Mouse (Mus musculus): ENCODE data around the gene Myog. TPM values are rescaled to one million over a fixed set of nuclear protein-coding genes. Genes with fewer than 3 reads are reported as not detected.
A peak's percentile ranks its signal among the peaks of the same experiment; 100 is the strongest.
"Not testable (repeated sequence)": the region's sequence is repeated elsewhere in the genome, so short reads cannot be mapped to it uniquely, and the experiment has no call there.

Myog gene
- not detected for total RNA-seq (2021)
- long read RNA-seq, experiment 1, result 0 reads
- long read RNA-seq, experiment 2, result 0 reads

DNA sequence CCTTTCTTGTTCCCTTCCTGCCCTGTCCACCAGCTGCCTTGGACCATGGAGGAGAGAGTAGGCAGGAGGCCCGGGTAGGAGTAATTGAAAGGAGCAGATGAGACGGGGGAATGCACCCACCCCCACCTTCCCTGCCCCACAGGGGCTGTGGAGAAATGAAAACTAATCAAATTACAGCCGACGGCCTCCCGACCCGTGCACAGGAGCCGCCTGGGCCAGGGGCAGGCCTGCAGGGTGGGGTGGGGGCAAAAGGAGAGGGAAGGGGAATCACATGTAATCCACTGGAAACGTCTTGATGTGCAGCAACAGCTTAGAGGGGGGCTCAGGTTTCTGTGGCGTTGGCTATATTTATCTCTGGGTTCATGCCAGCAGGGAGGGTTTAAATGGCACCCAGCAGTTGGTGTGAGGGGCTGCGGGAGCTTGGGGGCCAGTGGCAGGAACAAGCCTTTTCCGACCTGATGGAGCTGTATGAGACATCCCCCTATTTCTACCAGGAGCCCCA lies at the start of gene Myog:
Myog (plus strand) TSS at position 392 of the 502 bp plus-strand sequence.
- no peak for DNase-seq

DNA sequence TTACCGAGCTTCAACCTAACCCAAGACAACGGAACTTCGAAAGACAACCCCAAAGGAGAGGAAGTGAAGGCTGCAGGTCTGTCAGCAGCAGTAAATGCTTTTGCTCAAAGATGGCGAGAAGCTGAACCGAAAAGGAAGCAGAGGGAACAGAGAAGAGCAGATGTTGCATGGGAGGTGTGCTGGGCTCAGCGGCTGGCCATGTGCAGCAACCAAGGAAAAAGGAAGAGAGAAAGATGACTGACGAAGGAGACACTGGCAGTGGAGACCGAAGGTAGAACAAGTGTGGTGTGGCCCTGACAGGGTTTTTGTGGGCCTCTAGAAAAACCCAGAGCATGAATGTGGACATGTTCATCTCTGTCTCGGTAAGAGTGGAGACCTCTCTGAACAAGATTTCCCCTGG lies 49.1 kb upstream of the Myog start:
- DNase-seq, result no peak

DNA sequence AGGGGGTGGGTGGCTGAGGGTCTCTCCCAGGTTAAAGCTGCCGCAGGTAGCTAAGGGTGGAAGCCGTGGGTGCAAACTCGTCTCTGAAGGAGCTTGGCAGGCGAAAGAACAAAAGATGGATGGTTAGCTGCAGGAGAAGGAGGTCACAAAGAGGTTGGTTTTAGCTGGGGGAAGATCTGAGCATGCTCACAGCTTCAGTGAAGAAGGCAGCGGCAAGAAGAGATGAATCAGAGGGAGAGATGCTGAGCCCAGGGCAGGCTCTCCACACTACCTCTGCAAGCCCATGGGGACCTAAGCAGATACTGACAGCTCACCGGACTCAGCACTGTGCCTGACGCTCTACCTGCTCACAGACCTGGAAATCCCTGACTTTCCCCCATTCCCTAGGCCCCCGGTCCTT lies 48.5 kb upstream of the Myog start:
- DNase-seq, result no peak

DNA sequence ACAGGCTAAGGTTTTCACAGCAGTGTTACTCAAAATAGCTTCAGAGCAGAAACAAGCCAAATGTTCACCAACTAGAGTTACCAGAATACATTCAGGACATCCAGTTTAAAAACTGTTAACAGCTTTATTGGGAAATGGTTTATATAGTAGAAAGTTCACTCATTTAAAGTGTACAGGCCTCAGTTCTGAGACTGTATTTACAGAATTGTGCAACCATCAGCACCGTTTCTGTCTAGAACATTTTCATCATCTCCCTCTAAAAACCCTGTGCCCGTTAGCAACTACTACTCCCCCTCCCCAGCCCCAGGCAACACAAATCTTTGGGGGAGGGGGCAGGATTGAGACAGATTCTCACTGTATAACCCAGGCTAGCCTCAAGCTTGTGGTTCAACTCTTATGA lies 47.5 kb upstream of the Myog start:
- DNase-seq, result no peak

DNA sequence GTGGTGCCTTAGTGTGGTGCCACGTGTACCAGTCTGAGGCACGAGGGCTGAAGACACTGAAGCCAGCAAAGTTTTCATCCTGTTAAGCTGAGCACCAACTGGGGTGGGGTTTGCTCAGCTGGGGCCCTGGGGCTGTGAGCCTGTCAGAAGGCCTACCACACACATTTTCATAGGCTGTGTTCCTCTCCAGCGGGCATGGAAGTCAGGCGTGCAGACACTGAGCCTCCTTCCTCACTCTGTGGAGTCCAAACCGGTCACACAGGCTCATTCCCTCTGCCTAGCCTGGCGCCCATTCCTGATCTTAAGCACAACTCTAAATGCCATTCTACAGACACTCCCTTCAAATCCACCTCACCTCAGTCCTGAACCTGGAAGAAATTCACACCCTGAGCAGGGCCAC lies 46.3 kb upstream of the Myog start:
- DNase-seq, result no peak

DNA sequence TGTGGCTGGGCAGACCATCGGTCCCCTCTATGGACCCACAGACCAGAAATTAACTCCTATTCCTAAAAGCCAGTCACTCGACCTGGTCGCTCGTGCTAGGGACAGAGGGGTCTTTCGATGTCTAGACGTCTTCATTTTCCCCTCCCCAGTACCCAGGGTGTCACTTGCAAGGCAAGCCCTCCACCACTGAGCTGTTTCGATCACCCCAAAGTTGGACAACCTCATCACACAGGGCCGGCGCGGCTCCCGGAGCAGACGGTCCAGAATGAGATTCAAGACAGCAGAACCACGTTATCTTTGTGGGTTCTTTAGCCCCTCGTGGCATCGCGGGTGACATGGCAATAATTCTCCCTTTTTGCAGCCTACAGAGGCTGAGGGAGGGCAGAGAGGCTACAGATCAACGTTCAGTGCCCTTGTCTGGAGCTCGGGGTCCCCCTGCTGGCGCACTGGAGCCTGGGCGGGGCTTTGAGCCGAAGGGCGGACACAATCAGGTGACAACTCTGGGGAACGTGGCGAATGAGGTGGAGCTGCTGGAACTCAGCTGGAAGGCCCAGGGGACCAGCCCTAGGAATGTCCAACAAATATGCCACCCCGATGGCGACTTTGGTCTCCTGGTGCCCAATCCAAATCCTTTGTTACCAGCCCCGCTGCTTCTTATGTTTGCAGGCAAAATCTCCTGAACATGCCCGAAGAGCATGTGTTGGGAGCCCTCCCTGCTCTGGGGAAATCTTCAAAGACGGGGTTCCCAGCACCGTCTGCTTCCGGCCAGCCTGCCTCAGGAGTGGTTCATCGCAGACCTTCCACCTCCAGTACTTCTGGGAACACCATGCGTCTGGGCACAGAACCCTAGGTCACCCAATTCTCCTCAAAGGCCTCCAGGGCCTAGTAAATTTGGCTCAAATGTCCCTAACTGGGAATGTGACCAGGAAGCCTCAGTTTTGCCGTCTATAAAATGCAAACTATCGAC lies 45.6 kb upstream of the Myog start:
- peak; percentile 87 to 96 for DNase-seq

DNA sequence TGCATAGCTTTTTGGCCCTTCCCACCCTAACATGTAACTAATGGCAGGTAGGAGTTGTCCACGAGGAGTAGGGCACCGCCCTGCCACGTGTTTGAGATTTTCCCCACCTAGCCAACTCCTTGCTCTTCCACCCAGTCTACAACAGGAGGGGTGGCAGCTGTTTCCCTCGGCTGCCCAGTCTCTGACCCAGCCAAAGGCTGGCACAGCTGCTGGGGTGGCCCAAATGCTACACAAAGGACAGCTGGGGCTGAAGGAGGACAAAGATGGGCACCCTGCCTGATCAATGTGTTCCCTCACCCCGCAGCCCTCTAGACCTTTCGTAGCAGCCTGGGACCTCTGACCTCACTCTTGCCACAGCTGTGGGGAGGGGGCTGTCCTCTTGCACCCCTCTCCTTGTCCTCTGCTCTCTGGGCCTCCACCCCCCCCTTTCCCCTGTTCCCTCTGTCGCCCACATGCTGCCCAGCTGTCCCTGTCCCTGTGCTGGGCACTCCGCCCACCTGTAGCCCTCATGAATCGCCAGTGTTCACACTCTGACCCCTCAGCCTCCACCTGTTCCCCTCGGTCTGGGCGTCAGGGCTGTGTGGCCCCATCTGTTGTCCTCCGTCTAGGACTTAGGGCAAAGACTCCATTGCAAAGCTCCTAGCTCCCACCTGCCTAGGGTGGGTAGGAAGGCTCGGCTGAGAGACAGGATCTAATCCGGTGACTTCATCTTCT lies 44.6 kb upstream of the Myog start:
- DNase-seq, result no peak

DNA sequence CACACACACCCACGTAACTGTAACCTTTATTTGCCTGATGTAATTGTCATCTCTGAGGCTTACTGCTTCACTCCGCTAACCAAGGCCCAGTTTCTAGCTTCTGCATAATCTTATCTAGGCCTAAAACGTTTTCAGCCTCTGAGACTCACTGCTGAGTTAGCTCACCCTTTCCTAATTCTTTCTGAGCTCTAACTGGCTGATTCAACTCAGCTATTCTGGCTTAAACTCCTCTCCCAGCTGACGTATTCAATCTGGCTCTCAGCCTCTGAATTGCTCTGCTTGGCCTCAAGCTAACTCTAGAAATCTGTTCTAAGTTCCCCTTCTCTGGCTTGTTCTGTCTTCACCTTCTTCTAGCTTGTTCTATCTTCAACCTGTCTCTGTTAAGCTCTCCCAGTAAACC lies 43.2 kb upstream of the Myog start:
- peak; percentile 60 to 65 for DNase-seq

DNA sequence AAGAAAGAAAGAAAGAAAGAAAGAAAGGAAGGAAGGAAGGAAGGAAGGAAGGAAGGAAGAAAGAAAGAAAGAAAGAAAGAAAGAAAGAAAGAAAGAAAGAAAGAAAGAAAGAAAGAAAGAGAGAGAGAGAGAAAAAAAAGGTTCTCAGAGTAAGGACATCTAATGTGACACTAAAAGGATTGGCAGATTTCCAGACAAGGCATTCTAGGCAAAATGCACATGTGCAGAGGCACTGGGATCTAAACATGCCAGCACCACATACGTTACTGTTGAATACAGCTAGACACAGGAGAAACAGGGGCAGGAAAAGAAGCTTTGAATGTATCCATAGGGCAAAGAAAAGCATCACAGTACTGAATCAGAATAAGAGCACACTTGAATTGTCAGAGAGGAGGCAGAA lies 40.1 kb upstream of the Myog start:
- not testable (repeated sequence) for DNase-seq

DNA sequence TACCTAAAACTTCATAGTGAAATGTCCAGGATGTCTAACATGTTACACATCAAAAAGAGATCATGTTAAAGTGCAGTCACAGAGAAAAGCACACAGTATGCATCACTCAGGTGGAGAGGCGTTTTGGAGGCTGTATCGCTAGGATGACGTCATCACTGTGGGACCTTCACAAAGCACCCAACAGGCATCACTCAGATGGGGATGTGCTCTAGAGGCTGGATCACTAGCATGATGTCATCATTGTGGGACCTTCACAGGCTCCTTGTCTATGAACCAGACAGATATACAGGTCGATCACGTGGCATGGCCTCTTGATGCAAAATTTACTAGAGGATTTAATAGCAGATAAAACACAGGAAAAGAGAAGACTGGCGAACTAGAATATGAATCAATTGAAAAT lies 25.4 kb upstream of the Myog start:
- DNase-seq, result no peak

DNA sequence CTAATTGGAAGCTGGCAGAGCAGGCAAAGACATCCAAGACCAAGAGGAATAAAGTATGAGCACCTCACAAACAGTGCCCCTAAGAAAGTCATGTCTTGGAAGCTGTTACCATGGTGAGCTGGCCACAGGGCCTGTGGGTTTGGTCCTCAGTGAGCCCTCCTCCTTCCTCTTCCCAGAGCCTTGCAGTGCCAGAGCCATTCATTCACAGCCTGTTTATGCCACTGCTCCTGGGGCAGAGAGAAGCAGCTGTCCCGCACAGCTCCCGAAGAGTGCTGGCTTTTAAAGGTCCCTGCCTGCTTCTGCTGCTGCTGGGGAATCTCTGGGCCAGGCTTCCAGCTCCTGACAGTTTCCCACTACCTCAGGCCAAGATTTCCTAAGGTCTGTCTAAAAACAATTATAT lies 24.0 kb upstream of the Myog start:
- DNase-seq, result no peak

DNA sequence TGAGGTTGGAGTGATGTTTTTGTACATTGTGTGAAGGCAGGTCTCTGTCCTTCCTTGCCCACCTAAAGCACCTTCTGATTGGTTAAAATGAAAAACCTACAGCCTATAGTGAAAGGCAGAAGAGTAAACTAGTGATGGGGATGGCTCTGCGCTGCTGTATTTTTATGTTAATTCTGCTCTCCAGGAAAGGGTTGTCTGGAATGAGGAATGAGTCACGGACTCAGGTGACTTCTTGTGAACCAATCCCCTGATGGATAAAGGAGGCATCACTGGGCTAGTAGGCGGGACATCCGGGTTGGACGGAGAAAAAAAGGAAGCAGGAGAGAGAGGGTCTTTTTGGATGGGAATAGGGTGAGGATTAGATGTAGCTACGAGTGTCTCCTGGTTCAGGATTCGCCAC lies 19.8 kb upstream of the Myog start:
- no peak for DNase-seq

DNA sequence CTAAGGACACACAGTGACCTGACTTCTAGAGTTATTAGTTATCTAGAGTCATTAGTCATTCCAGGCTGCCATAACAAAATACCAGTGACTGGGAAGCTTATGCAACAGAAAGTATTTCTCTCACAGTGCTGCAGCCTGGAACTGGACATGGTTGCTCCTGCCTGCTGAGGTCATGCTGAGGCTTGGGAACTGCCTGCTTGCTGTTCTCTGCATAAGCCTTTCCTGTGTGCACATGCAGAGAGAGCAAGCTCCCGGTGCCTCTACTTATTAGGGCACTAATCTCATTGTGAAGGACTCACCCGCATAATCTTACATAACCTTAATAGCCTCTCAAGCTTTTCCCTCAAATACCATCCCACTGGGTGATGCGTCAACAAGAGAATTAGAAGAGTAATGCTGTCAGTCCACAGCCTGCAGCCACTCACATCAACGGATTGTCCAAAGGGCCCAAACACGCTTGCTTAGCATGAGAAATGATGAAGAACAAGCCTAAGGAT lies 17.0 kb upstream of the Myog start:
- DNase-seq, result no peak

DNA sequence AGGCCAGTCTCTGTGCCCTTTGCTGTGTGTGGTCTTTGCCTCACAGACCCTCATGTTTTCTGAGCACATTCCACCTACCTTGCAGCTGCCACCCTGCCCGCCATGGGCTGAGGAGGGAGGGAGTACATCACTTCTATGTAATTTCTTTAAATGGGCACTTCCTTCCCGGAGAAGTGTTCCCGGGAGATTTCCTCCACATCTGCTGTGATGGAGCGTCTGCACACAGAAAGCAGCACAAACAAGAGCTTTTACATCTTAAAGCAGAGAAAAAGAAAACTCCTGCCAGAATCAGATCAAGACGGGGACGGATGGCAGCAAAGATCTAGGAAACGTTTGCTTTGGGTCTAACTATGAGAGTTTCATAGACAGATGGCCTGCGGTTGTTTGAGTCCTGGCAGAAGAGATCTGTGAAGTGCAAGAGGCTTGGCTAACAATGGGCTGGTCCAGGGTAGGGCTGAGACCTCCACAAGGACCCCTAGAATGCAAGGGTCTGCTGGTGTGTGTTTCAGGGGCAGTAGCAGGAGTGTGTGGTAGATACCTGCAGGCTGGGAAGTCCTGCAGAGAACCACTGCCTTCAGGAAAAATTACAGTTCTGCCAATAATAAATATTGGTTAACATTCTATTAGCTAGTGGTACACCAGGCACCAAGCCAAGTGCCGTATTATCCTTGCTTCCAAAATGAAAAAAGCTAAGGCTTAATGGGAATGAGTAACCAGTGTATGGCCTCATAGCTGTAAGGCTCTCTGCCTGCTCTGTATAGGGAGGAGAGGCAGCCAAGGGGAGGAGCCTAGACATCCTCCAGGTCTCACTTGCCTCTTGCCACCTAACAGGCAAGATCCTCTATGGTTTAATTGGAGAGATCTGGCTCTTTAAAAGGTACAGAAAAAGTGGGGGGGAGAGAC lies 16.0 kb upstream of the Myog start:
- DNase-seq, result no peak

DNA sequence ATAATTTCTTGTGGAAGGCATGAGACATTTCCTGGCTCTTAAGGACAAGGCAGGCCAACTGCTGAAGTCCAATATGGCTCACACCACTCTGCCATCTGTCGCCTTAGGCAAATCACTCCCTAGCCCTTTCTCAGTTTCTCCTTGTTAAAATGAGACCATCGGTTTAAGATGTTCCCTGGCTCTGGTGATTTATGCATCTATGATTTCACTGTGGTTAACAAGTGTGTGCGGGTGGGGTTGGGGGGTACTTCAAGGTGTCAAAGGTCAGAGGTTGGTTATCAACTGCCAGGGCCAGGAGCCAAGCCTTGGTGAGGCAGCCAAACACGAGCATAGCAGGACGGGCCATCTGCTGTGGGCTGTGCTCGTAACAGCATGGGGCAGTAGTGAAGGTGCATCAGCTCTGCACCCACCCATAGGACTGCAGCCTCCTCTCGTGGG lies 15.3 kb upstream of the Myog start:
- DNase-seq, result no peak

DNA sequence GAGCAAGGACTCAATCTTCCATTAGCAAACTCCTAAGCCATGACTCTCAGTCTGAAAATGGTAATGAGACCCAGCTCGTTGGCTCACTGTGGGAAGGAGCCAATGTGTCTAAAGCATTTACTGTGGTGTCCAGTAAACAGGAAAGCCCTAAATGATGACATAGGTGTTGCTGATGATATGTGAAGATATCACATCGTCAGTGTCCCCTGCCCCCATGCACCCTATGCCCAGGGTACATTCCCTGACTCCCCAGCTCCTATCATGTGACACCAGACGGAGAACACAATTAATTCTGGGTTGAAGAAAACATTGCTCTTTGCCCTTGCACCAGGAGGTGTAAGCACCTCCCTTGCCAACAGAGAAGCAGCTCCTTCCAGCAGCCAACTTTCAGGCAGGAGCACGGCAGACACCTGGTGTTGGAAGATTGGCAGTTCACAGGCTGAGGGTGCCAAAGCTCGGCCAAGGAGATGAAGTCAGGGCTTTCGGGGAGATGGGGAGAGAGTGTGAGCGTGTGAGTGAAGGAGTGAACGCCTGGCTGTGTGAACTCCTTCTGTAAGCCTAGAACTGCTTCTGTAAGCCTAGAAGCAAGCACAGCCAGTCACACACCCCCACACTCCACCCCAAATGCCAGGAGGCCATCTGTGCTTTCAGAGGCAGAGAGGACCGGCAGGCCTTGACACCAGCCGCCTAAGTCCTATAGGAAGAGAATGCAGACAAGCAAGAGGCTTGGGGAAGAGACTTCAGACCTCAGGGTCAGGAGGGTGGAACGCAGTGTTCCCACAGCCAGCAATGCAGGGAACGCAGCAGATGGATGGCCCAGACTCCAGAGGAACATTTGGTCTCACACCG lies 13.9 kb upstream of the Myog start:
- DNase-seq, result peak; percentile 15 to 27

DNA sequence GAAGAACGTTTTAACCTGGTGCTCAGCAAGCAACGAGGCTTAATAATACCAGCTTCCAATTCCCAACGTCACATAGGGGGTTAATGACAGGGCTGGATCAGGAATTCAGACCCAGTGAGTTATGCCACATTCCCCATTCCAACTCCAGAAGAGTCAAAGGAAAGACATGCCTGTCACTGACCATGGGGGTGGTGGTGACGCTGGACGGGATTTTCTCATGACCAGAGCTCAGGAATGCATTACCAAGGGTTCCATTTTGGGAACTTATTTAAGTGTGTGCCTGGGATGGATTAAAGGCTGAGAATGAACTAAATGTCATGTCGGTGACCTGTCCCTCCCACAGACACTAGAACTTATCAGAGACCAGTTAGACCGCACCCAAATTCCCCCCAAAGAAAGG lies 13.0 kb upstream of the Myog start:
- no peak for DNase-seq

DNA sequence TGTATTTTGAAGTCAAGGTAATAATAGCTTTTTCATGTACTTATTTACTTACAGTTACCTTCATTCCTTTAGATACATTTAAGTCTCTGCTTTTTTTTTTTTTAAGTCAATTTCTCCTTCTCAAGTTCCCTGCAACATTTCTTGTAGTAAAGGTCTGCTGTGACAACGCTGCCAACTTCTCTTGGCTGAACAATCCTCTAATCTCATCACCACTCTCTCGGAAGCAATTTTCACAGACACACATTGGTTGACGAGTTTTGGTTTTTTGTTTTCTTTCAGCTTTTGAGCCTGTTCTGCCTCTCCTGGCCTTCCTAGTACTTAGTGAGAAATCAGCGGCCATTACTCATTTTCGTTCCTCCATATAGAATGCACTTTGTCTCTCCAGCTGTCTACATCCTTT lies 9.6 kb upstream of the Myog start:
- no peak for DNase-seq

DNA sequence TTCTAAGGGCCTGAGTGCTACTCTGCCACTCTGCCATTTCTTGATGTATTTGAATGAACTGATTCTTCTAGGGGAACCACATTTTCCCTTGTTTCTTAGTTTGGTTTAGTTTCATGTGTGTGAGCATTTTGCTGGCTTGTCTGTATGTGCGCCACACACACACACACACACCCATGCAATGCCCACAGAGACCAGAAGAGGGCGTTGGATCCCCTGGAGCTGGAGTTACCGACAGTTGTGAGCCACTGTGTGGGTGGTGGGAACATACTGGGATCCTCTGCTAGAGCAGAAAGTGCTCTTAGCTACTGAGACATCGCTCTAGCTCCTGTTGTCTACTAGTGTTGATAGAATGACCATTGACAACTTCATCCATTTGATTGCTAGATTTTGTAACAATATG lies 8.2 kb upstream of the Myog start:
- DNase-seq, result no peak

DNA sequence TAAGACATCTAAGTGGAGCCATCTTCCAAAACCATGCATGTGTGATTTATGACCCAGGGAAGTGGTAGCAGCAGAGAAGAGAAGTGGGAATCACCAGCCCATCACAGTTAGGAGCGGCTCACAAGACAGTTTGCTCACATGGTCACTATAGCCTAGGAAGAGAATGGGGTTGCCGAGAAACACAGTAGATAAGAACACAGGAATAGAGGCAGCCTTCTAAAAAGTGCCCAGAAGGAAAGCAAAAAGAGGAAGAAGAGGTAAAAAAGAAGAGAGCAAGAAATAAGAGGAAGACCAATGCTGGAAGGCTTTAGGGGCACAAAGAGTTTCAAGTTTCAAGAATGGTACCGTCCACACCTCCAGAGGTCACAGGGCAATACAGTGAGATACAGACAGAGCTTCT lies 7.4 kb upstream of the Myog start:
- no peak for DNase-seq

DNA sequence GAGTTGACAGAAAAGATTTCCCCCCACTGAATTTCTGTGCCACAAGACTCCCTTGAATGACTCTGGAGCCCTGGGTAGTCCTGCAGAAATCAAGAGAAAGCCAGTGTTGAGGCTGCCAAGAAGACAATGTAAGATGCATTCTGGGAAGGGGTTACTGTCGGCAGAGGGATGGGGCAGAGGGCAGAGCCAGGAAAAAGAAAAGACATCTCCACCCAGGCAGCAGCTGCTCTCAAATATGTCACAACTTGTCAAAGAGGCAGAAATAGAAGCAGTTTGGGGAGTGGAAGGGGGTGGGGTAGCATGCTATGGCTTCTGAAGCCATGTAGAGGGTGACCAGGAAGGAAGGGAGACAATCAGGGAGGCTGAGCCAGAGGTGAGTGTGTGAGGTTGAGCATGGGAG lies 6.7 kb upstream of the Myog start:
- no peak for DNase-seq

All from heart, adult 18-20 months (tissue).